Mouse (Mus musculus) MEL (cell line): Measurements from ENCODE around the gene Cybb. TPM values are rescaled to one million over a fixed set of nuclear protein-coding genes. Genes with fewer than 3 reads are reported as not detected.

Experiments used
- DNase-seq: peaks from one replicate; pipeline ENCODE4 v3.0.0; 2011; ENCODE audit warnings: low read depth, low spot score
- H3K27ac ChIP-seq: 2 replicates; pipeline ENCODE4 v1.5.1; 2012; ENCODE audit warnings: low read depth, mild to moderate bottlenecking, control low read depth, low read length, moderate library complexity; ENCODE audit not compliant: control insufficient read depth
- H3K27me3 ChIP-seq, 2 experiments: fragments of 150-350 bp in 1 of 2; sonication (generic) in 1 of 2; 2 replicates each; pipeline ENCODE4 v1.6.1; 2012; ENCODE audit warnings: low read length in 2 of 2, mild to moderate bottlenecking in 2 of 2, improper control_type of control experiment in 1 of 2, moderate library complexity in 1 of 2; ENCODE audit not compliant: insufficient read depth in 2 of 2, control insufficient read depth in 1 of 2
- H3K36me3 ChIP-seq, 2 experiments: 2 replicates each; pipeline ENCODE4 v1.6.1; 2012 to 2014; ENCODE audit warnings: low read length in 2 of 2, improper control_type of control experiment in 1 of 2, inconsistent platforms in 1 of 2, mild to moderate bottlenecking in 1 of 2; ENCODE audit not compliant: insufficient read depth in 2 of 2, control insufficient read depth in 1 of 2
- H3K4me1 ChIP-seq, 2 experiments: fragments of 150-350 bp in 1 of 2; sonication (generic) in 1 of 2; 2 replicates each; pipeline ENCODE4 v1.6.1; 2012; ENCODE audit warnings: low read length in 2 of 2, improper control_type of control experiment in 1 of 2, mild to moderate bottlenecking in 1 of 2; ENCODE audit not compliant: insufficient read depth in 2 of 2, control insufficient read depth in 1 of 2
- H3K4me3 ChIP-seq, 2 experiments: fragments of 150-350 bp in 1 of 2; sonication (generic) in 1 of 2; 2 replicates each; pipeline ENCODE4 v1.5.1; 2012; ENCODE audit warnings: low read depth in 2 of 2, low read length in 2 of 2, mild to moderate bottlenecking in 2 of 2, moderate library complexity in 2 of 2, control low read depth in 1 of 2, improper control_type of control experiment in 1 of 2; ENCODE audit not compliant: control insufficient read depth in 1 of 2, insufficient read depth in 1 of 2
- H3K79me2 ChIP-seq: 2 replicates; pipeline ENCODE4 v1.6.1; 2012; ENCODE audit warnings: mild to moderate bottlenecking, low read length, moderate library complexity; ENCODE audit not compliant: control insufficient read depth, poor library complexity, insufficient read depth
- H3K9ac ChIP-seq: 2 replicates; pipeline ENCODE4 v1.6.1; 2012; ENCODE audit warnings: low read depth, mild to moderate bottlenecking, control low read depth, low read length, moderate library complexity; ENCODE audit not compliant: control insufficient read depth, poor library complexity, severe bottlenecking
- H3K9me3 ChIP-seq: fragments of 150-350 bp; sonication (generic); replicated peaks from 2 replicates; pipeline ENCODE4 v1.6.1; 2012; ENCODE audit warnings: mild to moderate bottlenecking, low read length, improper control_type of control experiment, moderate library complexity; ENCODE audit not compliant: insufficient read depth
- BHLHE40 ChIP-seq: IDR thresholded peaks from 2 replicates; pipeline ENCODE4 v1.6.1; 2012; ENCODE audit warnings: low read depth, mild to moderate bottlenecking, inconsistent platforms, low read length, improper control_type of control experiment, borderline replicate concordance
- CHD1 ChIP-seq: IDR thresholded peaks from 2 replicates; pipeline ENCODE4 v1.6.1; 2012; ENCODE audit warnings: low read depth, mild to moderate bottlenecking, inconsistent platforms, low read length, improper control_type of control experiment
- CHD2 ChIP-seq: IDR thresholded peaks from 2 replicates; pipeline ENCODE4 v1.6.1; 2011; ENCODE audit warnings: low read length, improper control_type of control experiment
- EP300 ChIP-seq, 2 experiments: IDR thresholded peaks; 2 replicates each; pipeline ENCODE4 v1.6.1; 2011; ENCODE audit warnings: improper control_type of control experiment in 2 of 2, low read length in 2 of 2, low read depth in 1 of 2, mild to moderate bottlenecking in 1 of 2
- ETS1 ChIP-seq: IDR thresholded peaks from 2 replicates; pipeline ENCODE4 v1.6.1; 2012; ENCODE audit warnings: low read depth, mild to moderate bottlenecking, inconsistent platforms, low read length, improper control_type of control experiment, moderate library complexity
- GATA1 ChIP-seq: IDR thresholded peaks from 2 replicates; pipeline ENCODE4 v1.6.1; 2011; ENCODE audit warnings: low read depth, low read length, improper control_type of control experiment
- JUND ChIP-seq: IDR thresholded peaks from 2 replicates; pipeline ENCODE4 v1.6.1; 2011; ENCODE audit warnings: low read depth, mild to moderate bottlenecking, improper control_type of control experiment, low read length
- KAT2A ChIP-seq: conservative IDR thresholded peaks from 2 replicates; pipeline ENCODE4 v1.6.1; 2012; ENCODE audit warnings: low read depth, low read length, improper control_type of control experiment, inconsistent platforms
- MAX ChIP-seq: IDR thresholded peaks from 2 replicates; pipeline ENCODE4 v1.6.1; 2011; ENCODE audit warnings: low read length, improper control_type of control experiment
- MAZ ChIP-seq: IDR thresholded peaks from 2 replicates; pipeline ENCODE4 v1.6.1; 2012; ENCODE audit warnings: low read depth, mild to moderate bottlenecking, inconsistent platforms, low read length, improper control_type of control experiment
- MEF2A ChIP-seq: IDR thresholded peaks from 2 replicates; pipeline ENCODE4 v1.6.1; 2014; ENCODE audit warnings: low read depth, mild to moderate bottlenecking, inconsistent platforms, low read length, improper control_type of control experiment; ENCODE audit not compliant: poor library complexity, insufficient replicate concordance, severe bottlenecking; ENCODE audit errors: extremely low read depth
- MXI1 ChIP-seq: IDR thresholded peaks from 2 replicates; pipeline ENCODE4 v1.6.1; 2011; ENCODE audit warnings: mild to moderate bottlenecking, low read depth, low read length, improper control_type of control experiment
- NELFE ChIP-seq: IDR thresholded peaks from 2 replicates; pipeline ENCODE4 v1.6.1; 2011; ENCODE audit warnings: low read depth, low read length, improper control_type of control experiment
- POLR2AphosphoS2 ChIP-seq: IDR thresholded peaks from 2 replicates; pipeline ENCODE4 v1.6.1; 2011; ENCODE audit warnings: low read length, improper control_type of control experiment
- RAD21 ChIP-seq: IDR thresholded peaks from 2 replicates; pipeline ENCODE4 v1.6.1; 2011; ENCODE audit warnings: mild to moderate bottlenecking, low read depth, low read length, improper control_type of control experiment
- RCOR1 ChIP-seq: IDR thresholded peaks from 2 replicates; pipeline ENCODE4 v1.6.1; 2012; ENCODE audit warnings: low read depth, mild to moderate bottlenecking, inconsistent platforms, low read length, improper control_type of control experiment
- SIN3A ChIP-seq: IDR thresholded peaks from 2 replicates; pipeline ENCODE4 v1.6.1; 2012; ENCODE audit warnings: low read length, improper control_type of control experiment, inconsistent platforms
- TBP ChIP-seq: IDR thresholded peaks from 2 replicates; pipeline ENCODE4 v1.8.0; 2011; ENCODE audit warnings: low read depth, low read length, improper control_type of control experiment
- TCF12 ChIP-seq: IDR thresholded peaks from 2 replicates; pipeline ENCODE4 v1.6.1; 2014; ENCODE audit warnings: low read depth, mild to moderate bottlenecking, inconsistent platforms, low read length, improper control_type of control experiment, moderate library complexity
- USF1 ChIP-seq: IDR thresholded peaks from 2 replicates; pipeline ENCODE4 v1.6.1; 2014; ENCODE audit warnings: low read depth, mild to moderate bottlenecking, inconsistent platforms, low read length, improper control_type of control experiment, moderate library complexity
- ZC3H11A ChIP-seq: IDR thresholded peaks from 2 replicates; pipeline ENCODE4 v1.6.1; 2012; ENCODE audit warnings: low read depth, mild to moderate bottlenecking, inconsistent platforms, low read length, improper control_type of control experiment
- ZKSCAN1 ChIP-seq: IDR thresholded peaks from 2 replicates; pipeline ENCODE4 v1.6.1; 2012; ENCODE audit warnings: low read depth, mild to moderate bottlenecking, inconsistent platforms, low read length, improper control_type of control experiment, moderate library complexity
- ZNF384 ChIP-seq: IDR thresholded peaks from 2 replicates; pipeline ENCODE4 v1.6.1; 2012; ENCODE audit warnings: low read depth, mild to moderate bottlenecking, inconsistent platforms, low read length, improper control_type of control experiment
- polyA plus RNA-seq, 2 experiments: library from polyadenylated mRNA; stranded (reverse) in 1 of 2; unstranded in 1 of 2; fragments of >175 nt in 1 of 2; fragments of >200 nt in 1 of 2; gene quantifications; 2 replicates each; pipeline versions ENCODE4 v1.2.1 to v1.2.4; 2012; ENCODE audit warnings: low replicate concordance in 2 of 2, low read depth in 1 of 2; ENCODE audit not compliant: insufficient read length in 2 of 2, insufficient read depth in 1 of 2, missing spikeins in 1 of 2
- total RNA-seq: library from RNA; depleted of rRNA; stranded (reverse); fragments of 300-350 nt; gene quantifications from 2 replicates; pipeline ENCODE4 v1.2.3, GENCODE M21; 2012

Gene Cybb
- total and polyA plus RNA-seq, 3 experiments: not detected

- Histone ChIP-seq H3K9me3 (no peaks in the 10 kb centered on the region), H3K27ac (no peak overlapping the region), H3K27me3 (no peaks in the 10 kb centered on the region), H3K79me2 (no peaks in the 10 kb centered on the region), H3K4me1 (no peaks in the 10 kb centered on the region), H3K9ac (no peak overlapping the region), H3K4me3 (no peak overlapping the region), H3K36me3 (no peaks in the 10 kb centered on the region)
- DNase-seq: no peak
- TF ChIP-seq EP300 (IDR thresholded peaks at IDR 0.05; ENCODE audit: low read depth in 1 of 2, low read length in 2 of 2) (no peak), TBP (no peak), MEF2A (no peak), KAT2A (no peak), MAX (no peak), MAZ (no peak), ZNF384 (no peak), ETS1 (no peak), SIN3A (no peak)
Measured at GRCm38 (mm10) chrX:9473768-9474167, 13.8 kb downstream of the Cybb start.

- Histone ChIP-seq H3K27ac (no peak overlapping the region), H3K36me3 (no peaks in the 10 kb centered on the region), H3K9ac (no peak overlapping the region), H3K27me3 (peaks cover 0 to 3% of the 10 kb centered on the region in 2 experiments; a peak in 1 of 4 replicates), H3K4me1 (no peaks in the 10 kb centered on the region), H3K9me3 (no peaks in the 10 kb centered on the region), H3K79me2 (no peaks in the 10 kb centered on the region), H3K4me3 (no peak overlapping the region)
- TF ChIP-seq RAD21 (no peak), MAZ (no peak), GATA1 (no peak), MXI1 (no peak), NELFE (no peak), RCOR1 (no peak), USF1 (no peak), ZC3H11A (no peak), BHLHE40 (no peak), POLR2AphosphoS2 (no peak), JUND (no peak), SIN3A (no peak), ZKSCAN1 (no peak), MAX (no peak), TCF12 (no peak), CHD2 (no peak), CHD1 (no peak)
- no peak for DNase-seq
Measured at GRCm38 (mm10) chrX:9470811-9471388, 16.7 kb downstream of the Cybb start.
